Mouse (Mus musculus) CH12.LX (cell line): ENCODE results near the gene Diaph2.

Experiments used
- CTCF ChIP-seq, 2 experiments: IDR thresholded peaks in 1 of 2; conservative IDR thresholded peaks in 1 of 2; 2 replicates each; pipeline ENCODE4 v1.5.1; 2011 to 2012; ENCODE audit warnings: low read depth in 2 of 2, low read length in 2 of 2, improper control_type of control experiment in 1 of 2, inconsistent platforms in 1 of 2, mild to moderate bottlenecking in 1 of 2, moderate library complexity in 1 of 2
- EP300 ChIP-seq: IDR thresholded peaks from 2 replicates; pipeline ENCODE4 v1.6.1; 2011; ENCODE audit warnings: low read length, improper control_type of control experiment
- GABPA ChIP-seq: IDR thresholded peaks from 2 replicates; pipeline ENCODE4 v1.6.1; 2012; ENCODE audit warnings: low read depth, low read length, improper control_type of control experiment, inconsistent platforms; ENCODE audit not compliant: insufficient replicate concordance
- MXI1 ChIP-seq: IDR thresholded peaks from 2 replicates; pipeline ENCODE4 v1.6.1; 2011; ENCODE audit warnings: mild to moderate bottlenecking, low read depth, low read length, improper control_type of control experiment
- PAX5 ChIP-seq: IDR thresholded peaks from 2 replicates; pipeline ENCODE4 v1.6.1; 2012; ENCODE audit warnings: low read length, inconsistent platforms, mixed read lengths
- POLR2AphosphoS2 ChIP-seq: IDR thresholded peaks from 2 replicates; pipeline ENCODE4 v1.6.1; 2011; ENCODE audit warnings: low read depth, low read length, improper control_type of control experiment
- TBP ChIP-seq: conservative IDR thresholded peaks from 2 replicates; pipeline ENCODE4 v1.6.1; 2011; ENCODE audit warnings: low read depth, low read length, improper control_type of control experiment
- USF1 ChIP-seq: IDR thresholded peaks from 2 replicates; pipeline ENCODE4 v1.6.1; 2014; ENCODE audit warnings: low read depth, mild to moderate bottlenecking, inconsistent platforms, low read length, improper control_type of control experiment
- USF2 ChIP-seq: conservative IDR thresholded peaks from 2 replicates; pipeline ENCODE4 v1.6.1; 2011; ENCODE audit warnings: low read depth, low read length, improper control_type of control experiment
- ZNF384 ChIP-seq: IDR thresholded peaks from 2 replicates; pipeline ENCODE4 v1.6.1; 2012; ENCODE audit warnings: low read depth, low read length, improper control_type of control experiment, inconsistent platforms

- no peak for TF ChIP-seq GABPA
- no peak for TF ChIP-seq EP300
- TF ChIP-seq POLR2AphosphoS2: no peak
- TF ChIP-seq ZNF384: no peak
- TF ChIP-seq CTCF (conservative IDR thresholded peaks at IDR 0.05 in 1 of 2, IDR thresholded peaks at IDR 0.05 in 1 of 2; ENCODE audit: low read depth in 2 of 2, low read length in 2 of 2): no peak
- TF ChIP-seq PAX5: no peak
- TF ChIP-seq USF1: no peak
- no peak for TF ChIP-seq USF2
- no peak for TF ChIP-seq TBP
- TF ChIP-seq MXI1: no peak
Observed at GRCm38 (mm10) chrX:130279144-130279543, 529.6 kb downstream of the Diaph2 start.
